Mouse (Mus musculus): Measurements from ENCODE around the gene Mfng. TPM values are rescaled to one million over a fixed set of nuclear protein-coding genes. Genes with fewer than 3 reads are reported as not detected.

Gene Mfng
- total RNA-seq, 2 experiments from 2014 or later: 6.0 to 6.1 TPM

DNA sequence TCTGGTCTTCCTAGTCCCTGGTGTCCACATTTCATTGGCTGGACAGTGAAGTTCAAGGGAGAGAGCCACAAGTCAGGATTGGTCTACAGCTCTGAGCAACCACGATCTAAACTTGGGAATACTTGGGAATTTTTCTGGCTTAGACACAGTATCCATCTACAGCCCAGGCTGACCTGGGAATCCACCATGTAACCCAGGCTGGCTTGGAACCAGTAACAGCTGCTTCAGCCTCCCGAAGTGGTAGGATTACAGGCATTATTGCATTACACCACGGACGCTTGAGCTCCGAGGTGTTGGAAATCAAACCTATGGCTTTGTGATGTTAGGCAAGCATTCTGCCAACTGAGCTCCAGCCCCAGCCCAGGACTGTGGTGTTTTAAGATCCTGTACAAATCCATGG lies 9.6 kb downstream of the Mfng start:
- no peak for DNase-seq (ENCODE audit: low spot score in 2 of 2)
- intact Hi-C loops (cut with DNase I): no loop called here

GRCm38 (mm10) chr15:78763210-78763609 lies 10.1 kb downstream of the Mfng start:
- DNase-seq (ENCODE audit: low spot score in 2 of 2): no peak
- intact Hi-C loops (cut with DNase I): no loop called here

DNA sequence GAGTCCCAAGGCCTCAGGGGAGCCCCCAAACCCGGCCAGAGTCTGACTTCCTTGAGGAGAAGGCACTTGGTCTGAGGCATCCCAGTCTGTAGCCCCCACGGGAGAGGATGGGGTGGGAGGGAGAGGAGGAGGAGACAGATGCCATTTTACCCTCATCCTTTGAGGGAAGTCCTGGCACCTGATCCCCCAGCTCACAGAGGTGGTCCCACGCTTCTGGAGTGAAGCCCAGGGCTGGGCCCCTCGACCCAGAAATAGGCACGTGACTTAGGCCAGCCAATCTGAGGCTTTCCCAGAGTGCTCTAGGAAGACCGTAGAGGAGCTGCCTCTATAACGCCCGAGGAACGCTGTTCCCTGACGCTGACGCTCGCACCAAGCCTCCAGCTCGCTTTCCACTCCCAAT lies 12.2 kb downstream of the Mfng start:
- intact Hi-C loops (cut with DNase I): no loop called here
- no peak for DNase-seq (ENCODE audit: low spot score in 2 of 2)

- DNase-seq (ENCODE audit: low spot score in 2 of 2): no peak
- intact Hi-C loops (cut with DNase I): no loop called here
These were observed 15.1 kb downstream of the Mfng start for GRCm38 (mm10) chr15:78758132-78758531.

DNA sequence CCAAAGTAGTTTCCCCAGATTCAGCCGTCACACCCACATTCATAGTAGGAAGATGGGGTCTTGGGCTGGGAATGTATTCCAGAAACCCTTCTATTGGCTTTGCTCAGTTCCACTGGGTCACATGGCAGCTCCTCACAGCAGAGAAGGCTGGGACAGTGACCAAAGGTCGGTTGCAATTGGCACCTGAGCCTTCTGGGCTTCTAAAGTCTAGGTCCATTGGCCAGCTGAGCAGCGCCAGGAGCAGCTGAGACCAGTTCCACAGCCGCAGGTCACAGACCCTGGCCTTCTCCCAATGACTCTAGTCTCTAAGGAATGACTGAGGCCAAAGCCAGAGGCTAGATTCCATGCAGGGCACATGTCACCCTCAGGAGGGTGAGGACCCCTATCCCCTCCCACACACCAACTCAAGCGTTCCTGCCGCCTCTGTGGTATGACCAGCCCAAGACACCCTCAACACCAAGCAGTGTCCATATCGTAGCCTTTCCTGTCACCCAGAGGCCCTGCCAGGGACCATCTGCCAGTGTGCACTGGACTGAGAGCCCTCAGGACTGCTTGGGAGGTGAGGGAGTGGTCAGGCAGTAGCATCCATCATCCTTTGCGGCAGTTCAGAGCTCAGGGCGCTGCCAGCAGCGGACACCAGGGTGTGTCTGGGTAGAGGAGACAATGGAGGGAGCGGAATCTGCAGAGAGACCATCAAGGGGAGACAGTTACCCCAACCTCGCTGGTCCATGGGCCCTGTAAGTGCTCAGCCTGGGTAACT lies 17.1 kb downstream of the Mfng start:
- intact Hi-C loops (cut with DNase I): no loop called here

GRCm38 (mm10) chr15:78755226-78755625 lies 18.0 kb downstream of the Mfng start:
- intact Hi-C loops (cut with DNase I): no loop called here
- no peak for DNase-seq (ENCODE audit: low spot score in 2 of 2)

More for the DNA sequence above, 17.1 kb downstream of the Mfng start:
- no peak for DNase-seq (ENCODE audit: low spot score in 2 of 2)

- DNase-seq (ENCODE audit: low spot score in 2 of 2): no peak
- intact Hi-C loops (cut with DNase I): no loop called here
These were observed 19.1 kb downstream of the Mfng start for GRCm38 (mm10) chr15:78754144-78754543.

DNA sequence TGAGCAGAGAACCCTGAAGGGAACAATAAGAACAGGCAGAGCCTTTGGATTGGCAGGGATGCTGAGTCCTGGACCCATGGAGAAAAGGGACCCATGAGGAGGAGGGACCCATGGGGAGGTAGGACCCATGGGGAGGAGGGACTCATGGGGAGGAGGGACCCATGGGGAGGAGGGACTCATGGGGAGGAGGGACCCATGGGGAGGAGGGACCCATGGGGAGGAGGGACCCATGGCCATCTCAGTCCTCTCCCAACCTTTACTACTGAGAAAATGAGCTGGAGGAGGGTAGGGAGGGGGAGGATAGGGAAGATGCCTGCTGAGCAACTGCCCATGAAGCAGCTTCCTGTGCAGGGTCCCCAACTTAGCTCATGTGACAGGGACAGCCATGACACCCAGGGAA lies 20.3 kb downstream of the Mfng start:
- DNase-seq (ENCODE audit: low spot score in 2 of 2): no peak
- intact Hi-C loops (cut with DNase I): no loop called here

DNA sequence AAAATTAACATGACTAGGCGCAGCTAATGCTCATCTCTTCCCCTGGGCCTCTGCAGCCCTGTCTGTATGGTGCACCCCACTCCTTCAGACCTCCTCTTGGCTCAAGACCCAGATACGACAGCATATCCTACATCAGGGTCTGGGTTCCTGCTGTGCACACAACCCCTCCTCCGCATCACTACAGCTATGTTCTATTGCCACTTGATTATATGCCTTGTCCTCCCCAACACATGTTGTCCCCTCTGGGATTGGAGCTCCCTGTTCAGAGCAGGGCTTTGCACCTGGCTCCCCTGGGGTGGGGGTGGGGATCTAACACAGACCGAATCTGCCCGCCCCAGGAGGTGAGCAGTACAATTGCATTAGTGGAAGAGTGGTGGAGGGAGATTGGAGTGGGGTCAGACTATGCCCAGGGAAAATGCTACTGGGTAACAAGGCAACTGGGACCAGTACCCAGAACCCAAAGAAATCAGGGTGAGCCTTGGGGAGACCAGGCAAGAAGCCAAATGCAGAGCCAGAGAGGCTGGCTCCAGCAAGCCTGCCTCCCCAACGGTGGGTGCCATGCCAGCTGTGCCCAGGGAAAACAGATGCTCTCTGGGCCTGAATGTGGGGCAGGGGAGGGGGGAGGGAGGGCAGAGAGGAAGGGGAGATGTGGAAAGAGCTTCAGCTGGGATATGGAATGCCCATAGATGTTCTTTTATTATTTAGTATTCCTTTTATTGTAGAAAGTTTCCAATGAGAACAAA lies 22.5 kb downstream of the Mfng start:
- intact Hi-C loops (cut with DNase I): no loop called here
- DNase-seq (ENCODE audit: low spot score in 2 of 2): no peak

- no peak for DNase-seq (ENCODE audit: low spot score in 2 of 2)
- intact Hi-C loops (cut with DNase I): no loop called here
These were observed 23.4 kb downstream of the Mfng start for GRCm38 (mm10) chr15:78749855-78750254.

DNA sequence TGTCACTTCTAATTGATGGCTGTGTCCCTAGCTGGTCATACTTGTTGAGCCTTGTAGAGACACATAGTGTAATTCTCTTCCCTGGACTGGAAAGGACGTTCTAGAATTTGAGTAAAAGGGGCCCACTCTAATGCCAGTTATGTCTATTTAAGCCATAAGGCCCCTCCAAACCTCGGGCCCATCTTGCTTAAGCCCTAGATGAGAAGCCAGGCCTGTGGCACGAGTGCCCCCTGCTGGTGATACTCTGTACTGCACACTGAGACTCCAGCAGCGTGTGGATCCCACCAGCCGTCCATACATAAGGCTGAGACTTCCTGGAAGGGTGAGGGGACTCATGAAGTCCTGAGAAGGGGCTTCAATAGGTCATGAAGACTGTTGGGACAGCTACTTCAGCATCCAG lies 29.1 kb downstream of the Mfng start:
- intact Hi-C loops (cut with DNase I): loop anchor here (1.0 kb wide), 2 partner anchors 121 to 157 kb away; no protein-coding TSS in a partner anchor
- DNase-seq (ENCODE audit: low spot score in 2 of 2): peak; percentile 84 to 85

GRCm38 (mm10) chr15:78742831-78743230 lies 30.4 kb downstream of the Mfng start:
- no peak for DNase-seq (ENCODE audit: low spot score in 2 of 2)
- intact Hi-C loops (cut with DNase I): no loop called here

DNA sequence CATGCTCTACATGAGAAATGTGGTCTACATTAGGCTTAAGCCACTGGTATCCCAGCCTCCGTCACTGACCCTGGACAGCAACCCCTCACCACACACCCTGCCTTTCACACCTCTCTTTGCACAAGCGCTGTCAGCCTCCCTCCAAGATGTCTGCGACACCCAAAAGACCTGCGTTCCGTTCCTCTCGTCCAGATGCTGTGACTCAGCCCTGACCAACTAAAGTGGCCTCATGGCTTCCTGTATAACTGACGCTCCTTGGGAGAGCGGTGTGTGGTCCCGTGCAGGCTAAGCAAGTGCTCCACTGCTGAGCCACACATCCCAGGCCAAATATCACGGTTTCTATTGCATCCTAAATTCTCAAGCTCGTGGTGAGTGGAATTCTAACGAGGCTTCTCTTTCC lies 32.6 kb downstream of the Mfng start:
- no peak for DNase-seq (ENCODE audit: low spot score in 2 of 2)
- intact Hi-C loops (cut with DNase I): no loop called here

DNA sequence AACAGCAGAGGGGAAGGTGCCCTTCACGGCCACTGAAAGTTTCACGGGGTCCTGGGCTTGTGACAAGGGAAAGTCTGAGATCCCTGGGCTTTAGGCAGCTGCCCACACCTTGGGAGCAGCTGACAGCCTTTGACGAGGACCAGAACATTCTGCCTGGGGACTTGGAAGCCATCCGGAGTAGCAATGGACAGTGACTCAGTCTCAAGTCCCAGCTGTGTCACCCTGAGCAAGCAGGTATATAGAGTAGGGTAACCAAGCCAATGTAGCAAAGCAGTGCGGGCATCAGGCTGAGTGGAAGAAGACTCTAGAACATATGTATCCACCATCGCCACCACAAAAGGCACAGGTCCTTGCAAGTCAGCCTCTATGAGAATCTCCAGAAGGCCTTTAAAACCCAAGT lies 36.1 kb downstream of the Mfng start:
- intact Hi-C loops (cut with DNase I): no loop called here
- DNase-seq (ENCODE audit: low spot score in 2 of 2): no peak

DNA sequence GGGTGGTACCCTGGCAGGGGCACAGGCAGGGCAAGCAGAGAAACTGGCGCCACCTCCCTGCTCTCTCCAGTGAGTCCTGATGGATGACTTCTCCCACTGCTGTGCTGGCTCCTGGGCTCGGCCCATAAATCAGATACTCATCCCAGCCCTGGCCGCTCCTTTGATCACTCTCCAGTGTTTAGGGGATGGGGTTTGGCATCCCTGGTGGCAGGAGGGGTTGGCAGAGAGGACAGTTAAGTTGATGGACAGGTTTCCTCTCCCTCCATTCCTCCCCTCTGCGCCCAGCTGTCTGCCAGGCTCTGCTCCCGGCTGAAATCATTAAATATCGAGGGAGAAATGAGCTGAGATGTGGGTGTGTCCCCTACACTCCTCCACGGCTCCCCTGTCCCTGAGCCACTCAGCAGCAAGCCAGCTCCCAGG lies 36.6 kb downstream of the Mfng start:
- DNase-seq (ENCODE audit: low spot score in 2 of 2): no peak
- intact Hi-C loops (cut with DNase I): no loop called here

- intact Hi-C loops (cut with DNase I): no loop called here
- no peak for DNase-seq (ENCODE audit: low spot score in 2 of 2)
These were observed 37.1 kb downstream of the Mfng start for GRCm38 (mm10) chr15:78736181-78736579.

GRCm38 (mm10) chr15:78735431-78736180 lies 37.7 kb downstream of the Mfng start:
- intact Hi-C loops (cut with DNase I): no loop called here
- peak in 1 of 2 experiments; percentile 20 for DNase-seq (ENCODE audit: low spot score in 2 of 2)

GRCm38 (mm10) chr15:78731830-78732229 lies 41.4 kb downstream of the Mfng start:
- no peak for DNase-seq (ENCODE audit: low spot score in 2 of 2)
- intact Hi-C loops (cut with DNase I): no loop called here

DNA sequence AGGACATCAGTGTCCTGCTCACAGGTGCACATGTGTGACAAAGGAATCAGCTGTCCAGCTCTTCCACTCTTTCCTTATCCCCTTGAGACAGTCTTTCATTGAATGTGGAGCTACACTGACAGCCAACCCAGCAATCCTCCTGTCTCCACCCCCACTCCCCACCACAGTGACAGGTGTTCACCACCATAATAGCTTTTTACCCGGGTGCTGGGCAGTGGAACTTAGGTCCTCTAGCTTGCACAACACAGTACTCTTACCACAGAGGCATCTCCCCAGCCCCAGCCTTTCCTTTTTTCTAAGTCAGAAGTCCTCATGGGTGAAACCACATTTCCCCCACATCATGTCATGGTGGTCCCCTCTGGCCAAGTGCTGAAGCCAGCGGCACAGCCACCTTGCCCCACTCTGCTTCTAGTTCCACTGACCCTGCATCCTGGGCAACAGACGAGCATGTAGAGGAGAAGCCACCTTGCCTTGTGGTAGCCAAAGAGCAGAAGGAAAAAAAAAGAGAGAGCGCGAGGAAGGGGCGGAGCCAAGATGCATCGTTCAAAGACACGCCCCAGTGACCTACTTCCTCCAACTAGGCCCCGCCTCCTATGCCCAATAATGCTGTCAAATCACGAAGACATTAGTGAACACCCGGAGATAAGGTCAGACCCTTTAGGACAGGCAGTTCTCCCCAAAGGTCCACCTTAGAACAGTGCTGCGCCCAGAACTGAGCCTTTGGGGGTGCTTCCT lies 42.8 kb downstream of the Mfng start:
- intact Hi-C loops (cut with DNase I): no loop called here
- DNase-seq (ENCODE audit: low spot score in 2 of 2): no peak

DNA sequence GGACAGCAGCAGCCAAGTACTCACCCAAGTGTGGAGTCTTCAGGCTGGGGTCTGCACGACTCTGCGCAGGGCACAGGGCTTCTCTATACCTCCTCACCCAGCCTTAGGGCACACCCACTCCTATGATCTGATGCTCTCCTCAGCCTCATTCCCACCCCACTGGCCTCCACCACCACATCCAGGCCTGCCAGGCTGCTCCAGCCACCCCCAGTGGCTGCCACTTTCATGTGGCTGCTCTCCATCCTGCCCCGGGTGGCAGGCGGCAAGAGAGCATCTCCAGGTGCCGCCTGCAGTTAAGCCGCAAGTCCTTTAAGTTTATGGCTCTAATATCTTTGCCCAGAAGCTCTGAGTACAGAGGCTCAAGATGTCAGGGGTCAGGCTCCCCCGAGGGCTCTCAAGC lies 46.6 kb downstream of the Mfng start:
- DNase-seq (ENCODE audit: low spot score in 2 of 2): no peak
- intact Hi-C loops (cut with DNase I): no loop called here

Data from left cerebral cortex, postnatal 25 days (tissue).